Mouse (Mus musculus) bone marrow macrophage, adult 2 months (primary cell): ENCODE results near the gene Ube2l3.

ENCODE experiments used
- CTCF ChIP-seq: IDR thresholded peaks from 2 replicates; pipeline ENCODE4 v1.5.1; 2012; ENCODE audit warnings: low read depth, mild to moderate bottlenecking, low read length, moderate library complexity
- POLR2A ChIP-seq: IDR thresholded peaks from 2 replicates; pipeline ENCODE4 v1.6.1; 2012; ENCODE audit warnings: mild to moderate bottlenecking, low read depth, low read length, borderline replicate concordance

- TF ChIP-seq CTCF, result 0 out of 2 replicates have a peak, but pooled peaks have one; percentile 35
- no peak for TF ChIP-seq POLR2A
Measured at GRCm38 (mm10) chr16:17204990-17205389, 2.5 kb upstream of the Ube2l3 start.
